Comparison of ENCODE assay signal across 8 mouse cellular contexts in the genomic region with DNA sequence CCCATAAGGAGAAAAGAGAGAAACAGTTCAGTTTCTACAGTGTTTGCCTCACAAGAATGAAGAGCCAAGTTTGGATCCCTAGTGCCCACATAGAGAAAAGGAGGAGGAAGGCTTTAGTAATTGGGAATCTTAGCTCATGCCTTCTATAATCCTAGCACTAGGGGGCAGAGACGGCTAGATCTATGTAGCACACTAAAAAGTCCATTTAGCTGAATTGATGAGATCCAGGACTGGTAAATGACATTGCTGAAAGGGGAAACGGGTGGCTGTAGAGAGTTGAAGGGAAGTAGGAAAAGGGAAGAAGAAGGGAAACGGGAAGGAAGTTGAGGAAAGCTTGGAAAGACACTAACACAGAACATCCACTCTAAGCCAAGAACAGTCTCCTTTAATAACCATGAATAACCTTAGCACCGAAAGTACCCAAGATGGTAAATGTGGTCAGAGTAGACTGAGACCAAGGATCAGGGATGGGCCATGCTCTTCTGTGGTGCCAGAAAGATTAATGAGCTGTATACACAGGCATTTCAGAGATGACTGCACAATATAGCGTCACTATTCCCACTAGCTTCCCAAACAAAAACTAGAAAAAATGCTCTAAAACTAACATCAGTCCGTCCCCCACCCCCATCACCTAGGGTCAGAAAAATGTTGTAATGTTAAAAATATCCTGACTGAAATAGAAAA.
DNase-seq lines count a peak whose midpoint lies in the region; ATAC-seq and TF ChIP-seq lines count a peak whose summit lies in the region.
"Had no signal": no experiment of that assay in that cellular context is flagged by ENCODE, and none has a peak within 500 bp of the region (broad histone marks: within the 10 kb centered on the region; RNA-seq: fewer than 3 reads in every experiment).

No protein-coding gene starts in this region.

- no peaks in the 10 kb centered on the region for H3K36me3 ChIP-seq in CH12.LX (replicated peaks in 1 of 2; ENCODE audit: control insufficient read depth in 1 of 2, insufficient read depth in 1 of 2, low read length in 1 of 2)
- no peaks in the 10 kb centered on the region for H3K36me3 ChIP-seq in hindbrain, embryonic 10.5 days
- H3K36me3 ChIP-seq in midbrain, postnatal 0 days (ENCODE audit: insufficient read depth, low read length): no peaks in the 10 kb centered on the region
- H3K36me3 ChIP-seq: liver, embryonic 13.5 days had no signal

- DNase-seq in CH12.LX (ENCODE audit: extremely low read depth) (peak; percentile 1), MN1 (ENCODE audit: low spot score) (peak; percentile 83)
- peak; percentile 73 for DNase-seq in embryo, embryonic 10 days (ENCODE audit: low spot score)
- peak; percentile 3 for DNase-seq in hindbrain, embryonic 10.5 days (ENCODE audit: low spot score)
- DNase-seq in layer of hippocampus, adult 9-10 months (ENCODE audit: low spot score): peak; percentile 80
- peak; percentile 74 for DNase-seq in midbrain, postnatal 0 days (ENCODE audit: low spot score)
- no peak for DNase-seq in thymus, postnatal 0 days (ENCODE audit: low spot score)
- DNase-seq: liver, embryonic 13.5 days had no signal

- in situ Hi-C loops in CH12.LX (cut with MboI; ENCODE audit: low pct_ligation_motif_present, low pct_unique_long_range_greater_than_20kb, low sequenced_read_pairs): no loop called here

- TF ChIP-seq CTCF in CH12.LX (conservative IDR thresholded peaks at IDR 0.05 in 1 of 2, IDR thresholded peaks at IDR 0.05 in 1 of 2; ENCODE audit: low read depth in 2 of 2, low read length in 2 of 2): peak in 1 of 2 experiments; percentile 39; a peak in 2 of 4 replicates
- peak; percentile 83 for TF ChIP-seq CTCF in midbrain, postnatal 0 days (IDR thresholded peaks at IDR 0.05)

- H3K27me3 ChIP-seq in CH12.LX (replicated peaks): no peaks in the 10 kb centered on the region
- no peaks in the 10 kb centered on the region for H3K27me3 ChIP-seq in hindbrain, embryonic 10.5 days (ENCODE audit: insufficient read depth, poor library complexity, severe bottlenecking)
- no peaks in the 10 kb centered on the region for H3K27me3 ChIP-seq in midbrain, postnatal 0 days (ENCODE audit: insufficient read depth, low read length)
- H3K27me3 ChIP-seq: liver, embryonic 13.5 days had no signal

- TF ChIP-seq RAD21 in CH12.LX (IDR thresholded peaks at IDR 0.05; ENCODE audit: low read depth, low read length): peak; percentile 38

- no peaks in the 10 kb centered on the region for H3K9me3 ChIP-seq in CH12.LX (replicated peaks; ENCODE audit: low read length)
- H3K9me3 ChIP-seq in hindbrain, embryonic 10.5 days: no peaks in the 10 kb centered on the region
- no peaks in the 10 kb centered on the region for H3K9me3 ChIP-seq in midbrain, postnatal 0 days (ENCODE audit: low read length)
- H3K9me3 ChIP-seq: liver, embryonic 13.5 days had no signal

- H3K4me2 ChIP-seq in CH12.LX (ENCODE audit: insufficient read depth, low read depth, poor library complexity, severe bottlenecking): no peak overlapping the region
- no peak overlapping the region for H3K4me2 ChIP-seq in midbrain, postnatal 0 days (ENCODE audit: low read depth, low read length, poor library complexity, severe bottlenecking)
- H3K4me2 ChIP-seq: liver, embryonic 13.5 days had no signal

- H3K9ac ChIP-seq in CH12.LX (ENCODE audit: insufficient read depth, low read depth): no peak overlapping the region
- no peak overlapping the region for H3K9ac ChIP-seq in midbrain, postnatal 0 days (replicated peaks; ENCODE audit: low read length, poor library complexity, severe bottlenecking)
- H3K9ac ChIP-seq: liver, embryonic 13.5 days had no signal

- H3K4me1 ChIP-seq in CH12.LX (ENCODE audit: control insufficient read depth in 1 of 2, insufficient read depth in 2 of 2): no peaks in the 10 kb centered on the region
- H3K4me1 ChIP-seq in hindbrain, embryonic 10.5 days (replicated peaks): no peaks in the 10 kb centered on the region
- no peaks in the 10 kb centered on the region for H3K4me1 ChIP-seq in midbrain, postnatal 0 days (ENCODE audit: insufficient read depth, low read length)
- H3K4me1 ChIP-seq: liver, embryonic 13.5 days had no signal

- ATAC-seq in midbrain, postnatal 0 days (ENCODE audit: low FRiP score): no peak

- 69% methylated on average over 6 of the region's 6 CpGs for WGBS in hindbrain, embryonic 10.5 days
- WGBS in midbrain, postnatal 0 days: 64% methylated on average over 6 of the region's 6 CpGs

- H3K27ac ChIP-seq in CH12.LX (ENCODE audit: insufficient read depth, low read depth): no peak overlapping the region
- no peak overlapping the region for H3K27ac ChIP-seq in hindbrain, embryonic 10.5 days
- H3K27ac ChIP-seq in midbrain, postnatal 0 days (ENCODE audit: low read depth, low read length): no peak overlapping the region
- H3K27ac ChIP-seq: liver, embryonic 13.5 days had no signal

- TF ChIP-seq EP300 in CH12.LX (IDR thresholded peaks at IDR 0.05; ENCODE audit: low read length): no peak

- TF ChIP-seq POLR2A in CH12.LX (IDR thresholded peaks at IDR 0.05; ENCODE audit: low read depth, low read length): no peak

- no peaks in the 10 kb centered on the region for H3K79me2 ChIP-seq in CH12.LX (replicated peaks; ENCODE audit: control insufficient read depth, extremely low read depth, insufficient read depth, poor library complexity, severe bottlenecking)

- H3K4me3 ChIP-seq in CH12.LX (replicated peaks in 1 of 3; ENCODE audit: low read depth in 2 of 3, low read length in 2 of 3, poor library complexity in 1 of 3): no peak overlapping the region
- H3K4me3 ChIP-seq in hindbrain, embryonic 10.5 days: no peak overlapping the region
- no peak overlapping the region for H3K4me3 ChIP-seq in midbrain, postnatal 0 days (ENCODE audit: low read depth, low read length)
- H3K4me3 ChIP-seq: liver, embryonic 13.5 days had no signal

- dilution Hi-C loops in CH12.LX (cut with MboI; ENCODE audit: extremely low pct_ligation_motif_present, extremely low pct_unique_long_range_greater_than_20kb, low sequenced_read_pairs): no loop called here

TF ChIP-seq in CH12.LX, 34 proteins besides CTCF, POLR2A, EP300 and RAD21:
- TF ChIP-seq GABPA (IDR thresholded peaks at IDR 0.05; ENCODE audit: insufficient replicate concordance, low read depth, low read length) (no peak), SMC3 (IDR thresholded peaks at IDR 0.05; ENCODE audit: low read depth, low read length) (peak; percentile 9; the same call in 1 of the 2 replicates)
